Mouse (Mus musculus) forebrain, embryonic 11.5 days (tissue): ENCODE results near the gene Abca2. TPM values are rescaled to one million over a fixed set of nuclear protein-coding genes. Genes with fewer than 3 reads are reported as not detected.

ENCODE experiments used
- ATAC-seq: fragments of 200-750 bp; cut with Nextera tagmentation; replicated peaks from 2 replicates; pipeline ENCODE4 v1.8.0; 2017; ENCODE audit warnings: moderate TSS enrichment; ENCODE audit not compliant: low FRiP score
- DNase-seq: peaks from one replicate; pipeline ENCODE4 v3.0.0-alpha.2; 2017; ENCODE audit warnings: low spot score
- H3K27ac ChIP-seq: fragments of 300-500 bp; sonication (generic); 2 replicates; pipeline ENCODE4 v1.5.1; 2014; ENCODE audit warnings: low read depth, low read length
- H3K27me3 ChIP-seq: fragments of 300-500 bp; sonication (generic); 2 replicates; pipeline ENCODE4 v1.6.1; 2014; ENCODE audit warnings: mild to moderate bottlenecking, low read length, mixed read lengths; ENCODE audit not compliant: control insufficient read depth, insufficient read depth
- H3K36me3 ChIP-seq: fragments of 300-500 bp; sonication (generic); 2 replicates; pipeline ENCODE4 v1.6.1; 2014; ENCODE audit warnings: mild to moderate bottlenecking, low read length, moderate library complexity, mixed read lengths; ENCODE audit not compliant: control insufficient read depth, insufficient read depth
- H3K4me1 ChIP-seq: fragments of 300-500 bp; sonication (generic); replicated peaks from 2 replicates; pipeline ENCODE4 v1.6.1; 2014; ENCODE audit warnings: low read length, mixed read lengths; ENCODE audit not compliant: control insufficient read depth, insufficient read depth
- H3K4me2 ChIP-seq: fragments of 300-500 bp; sonication (generic); 2 replicates; pipeline ENCODE4 v1.6.1; 2014; ENCODE audit warnings: low read depth, mild to moderate bottlenecking, low read length, moderate library complexity, mixed read lengths; ENCODE audit not compliant: severe bottlenecking
- H3K4me3 ChIP-seq: fragments of 300-500 bp; sonication (generic); 2 replicates; pipeline ENCODE4 v1.5.1; 2014; ENCODE audit warnings: low read depth, low read length
- H3K9ac ChIP-seq: fragments of 300-500 bp; sonication (generic); 2 replicates; pipeline ENCODE4 v1.6.1; 2014; ENCODE audit warnings: low read length
- H3K9me3 ChIP-seq: fragments of 300-500 bp; sonication (generic); 2 replicates; pipeline ENCODE4 v1.6.1; 2016; ENCODE audit warnings: low read length, mixed read lengths; ENCODE audit not compliant: control insufficient read depth
- WGBS: fragments of 180-500 bp; shearing (Covaris S2); extraction: QIAGEN DNeasy Blood & Tissue Kit; methylation state at CpG from one replicate; pipeline ENCODE4 v1.1.7; 2014; 5-methylcytosine and 5-hydroxymethylcytosine counted together
- polyA plus RNA-seq: library from polyadenylated mRNA; unstranded; fragments of >200 nt; fragmentation: Nextera tagmentation; extraction: Ambion mirVana; gene quantifications from 2 replicates; pipeline ENCODE4 v1.2.1, GENCODE M21; 2014

Abca2 gene
- polyA plus RNA-seq, 1 experiment from 2014 or later: 9.9 TPM

DNA sequence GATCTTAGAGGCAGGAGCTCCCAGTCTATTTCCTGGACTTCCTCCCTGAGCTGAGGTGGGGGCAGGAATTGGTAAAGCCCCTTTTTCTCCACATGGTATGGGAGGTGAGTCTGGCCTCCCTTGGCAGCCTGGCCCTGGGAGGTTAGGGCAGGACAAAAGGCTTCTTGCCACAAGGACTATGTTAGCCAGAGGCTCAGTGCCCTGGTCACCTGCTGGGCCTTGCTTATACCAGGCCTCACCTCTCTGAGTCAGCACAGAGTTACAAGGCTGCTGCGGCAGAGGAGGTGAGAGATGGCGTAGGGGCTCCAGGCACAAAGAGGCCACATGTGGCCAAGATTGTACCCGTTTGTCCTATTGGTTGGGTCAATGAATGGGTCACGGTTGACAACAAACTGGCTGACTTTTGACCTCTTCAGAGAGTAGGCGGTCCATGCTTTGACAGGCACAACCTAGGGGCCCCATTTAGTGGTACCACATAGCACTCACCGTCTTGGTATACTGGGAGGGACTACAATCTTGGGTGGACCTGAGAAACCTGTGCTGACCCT is 2.9 kb downstream of the Abca2 start:
- no peak overlapping the region for H3K9ac ChIP-seq
- 62% methylated on average over 6 of the region's 6 CpGs for WGBS
- no peaks in the 10 kb centered on the region for H3K36me3 ChIP-seq
- H3K27ac ChIP-seq: no peak overlapping the region
- no peak for ATAC-seq
- no peak overlapping the region for H3K4me3 ChIP-seq
- H3K27me3 ChIP-seq: no peaks in the 10 kb centered on the region; the same call in 1 of the 2 replicates
- no peaks in the 10 kb centered on the region for H3K9me3 ChIP-seq
- no peak overlapping the region for H3K4me2 ChIP-seq
- 0 out of 2 replicates have a peak, but pooled peaks cover 6% of the 10 kb centered on the region for H3K4me1 ChIP-seq
- no peak for DNase-seq

GRCm38 (mm10) chr2:25432326-25433098 is 4.0 kb downstream of the Abca2 start:
- no peak overlapping the region for H3K9ac ChIP-seq
- 82% methylated on average over 11 of the region's 11 CpGs for WGBS
- H3K27ac ChIP-seq: no peak overlapping the region
- H3K4me3 ChIP-seq: no peak overlapping the region
- H3K4me2 ChIP-seq: no peak overlapping the region
- no peak for ATAC-seq
- no peaks in the 10 kb centered on the region for H3K9me3 ChIP-seq
- H3K27me3 ChIP-seq: no peaks in the 10 kb centered on the region; the same call in 1 of the 2 replicates
- no peaks in the 10 kb centered on the region for H3K36me3 ChIP-seq
- DNase-seq: no peak
- H3K4me1 ChIP-seq: 0 out of 2 replicates have a peak, but pooled peaks cover 6% of the 10 kb centered on the region

GRCm38 (mm10) chr2:25433101-25433500 is 4.6 kb downstream of the Abca2 start:
- H3K9ac ChIP-seq: no peak overlapping the region

GRCm38 (mm10) chr2:25434292-25434691 is 5.8 kb downstream of the Abca2 start:
- ATAC-seq (no peak), DNase-seq (no peak)
- Histone ChIP-seq H3K36me3 (no peaks in the 10 kb centered on the region), H3K9me3 (no peaks in the 10 kb centered on the region), H3K9ac (no peak overlapping the region), H3K4me1 (0 out of 2 replicates have a peak, but pooled peaks cover 3% of the 10 kb centered on the region), H3K4me2 (no peak overlapping the region), H3K4me3 (no peak overlapping the region), H3K27ac (no peak overlapping the region), H3K27me3 (no peaks in the 10 kb centered on the region; the same call in 1 of the 2 replicates)
- 87% methylated on average over 8 of the region's 8 CpGs for whole genome bisulfite sequencing

More at GRCm38 (mm10) chr2:25433101-25433500, 4.6 kb downstream of the Abca2 start:
- Histone ChIP-seq H3K27ac (no peak overlapping the region), H3K36me3 (no peaks in the 10 kb centered on the region), H3K4me1 (0 out of 2 replicates have a peak, but pooled peaks cover 5% of the 10 kb centered on the region), H3K4me2 (no peak overlapping the region), H3K4me3 (no peak overlapping the region), H3K27me3 (no peaks in the 10 kb centered on the region; the same call in 1 of the 2 replicates), H3K9me3 (no peaks in the 10 kb centered on the region)
- 90% methylated on average over 17 of the region's 17 CpGs for WGBS
- ATAC-seq (no peak), DNase-seq (no peak)

DNA sequence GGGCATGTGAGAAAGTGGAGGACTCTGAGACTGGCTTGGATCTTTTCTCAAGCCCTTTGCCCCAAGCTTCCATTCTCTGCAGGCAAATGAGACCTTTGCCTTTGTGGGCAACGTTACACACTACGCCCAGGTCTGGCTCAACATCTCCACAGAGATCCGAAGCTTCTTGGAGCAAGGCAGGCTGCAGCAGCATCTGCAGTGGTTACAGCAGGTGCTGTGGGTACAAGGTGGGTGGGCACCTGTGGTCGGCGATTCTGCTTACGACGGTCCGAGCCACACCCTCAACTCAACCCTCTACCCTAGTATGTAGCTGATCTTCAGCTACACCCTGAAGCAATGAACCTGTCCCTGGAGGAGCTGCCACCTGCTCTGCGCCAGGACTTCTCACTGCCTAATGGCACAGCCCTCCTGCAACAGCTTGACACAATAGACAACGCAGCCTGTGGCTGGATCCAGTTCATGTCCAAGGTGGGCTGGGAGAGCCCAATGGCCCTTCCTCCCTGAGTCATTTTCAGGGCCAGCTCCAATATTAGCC is 7.8 kb downstream of the Abca2 start:
- no peak overlapping the region for H3K27ac ChIP-seq
- DNase-seq (no peak), ATAC-seq (no peak)
- H3K9me3 ChIP-seq: no peaks in the 10 kb centered on the region
- H3K4me3 ChIP-seq: no peak overlapping the region
- H3K4me2 ChIP-seq: no peak overlapping the region
- no peaks in the 10 kb centered on the region for H3K36me3 ChIP-seq
- no peak overlapping the region for H3K9ac ChIP-seq
- H3K27me3 ChIP-seq: no peaks in the 10 kb centered on the region
- WGBS: 93% methylated on average over 10 of the region's 10 CpGs
- no peaks in the 10 kb centered on the region for H3K4me1 ChIP-seq

DNA sequence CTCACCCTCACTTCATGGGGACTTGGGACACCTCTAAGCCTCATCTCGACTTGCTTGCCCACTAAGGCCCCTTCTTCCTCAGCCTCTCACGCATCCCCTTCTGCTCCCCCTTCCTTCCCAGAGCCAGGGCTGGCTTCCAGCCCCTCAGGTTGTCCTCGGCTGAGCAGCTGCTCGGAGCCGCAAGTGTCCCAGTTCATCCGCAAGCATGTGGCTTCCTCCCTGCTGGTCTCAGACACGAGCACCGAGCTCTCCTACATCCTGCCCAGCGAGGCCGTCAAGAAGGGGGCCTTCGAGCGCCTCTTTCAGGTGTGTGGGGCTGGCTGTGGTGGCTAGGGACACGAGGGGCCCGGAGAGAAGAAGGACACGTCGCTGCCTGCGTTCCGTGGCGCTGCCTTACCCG is 12.6 kb downstream of the Abca2 start:
- Histone ChIP-seq H3K27me3 (no peaks in the 10 kb centered on the region), H3K4me3 (no peak overlapping the region), H3K4me2 (no peak overlapping the region), H3K36me3 (no peaks in the 10 kb centered on the region; the same call in 1 of the 2 replicates), H3K9ac (no peak overlapping the region), H3K9me3 (no peaks in the 10 kb centered on the region), H3K27ac (no peak overlapping the region), H3K4me1 (no peaks in the 10 kb centered on the region)
- 90% methylated on average over 20 of the region's 20 CpGs for WGBS
- no peak for ATAC-seq
- no peak for DNase-seq

GRCm38 (mm10) chr2:25442682-25443081 is 14.2 kb downstream of the Abca2 start:
- no peak overlapping the region for H3K4me3 ChIP-seq
- H3K9me3 ChIP-seq: no peaks in the 10 kb centered on the region
- H3K9ac ChIP-seq: no peak overlapping the region
- H3K4me1 ChIP-seq: no peaks in the 10 kb centered on the region
- no peaks in the 10 kb centered on the region; the same call in 1 of the 2 replicates for H3K36me3 ChIP-seq
- WGBS: 92% methylated on average over 14 of the region's 14 CpGs
- H3K27ac ChIP-seq: no peak overlapping the region
- no peaks in the 10 kb centered on the region for H3K27me3 ChIP-seq
- DNase-seq: no peak
- H3K4me2 ChIP-seq: no peak overlapping the region
- no peak for ATAC-seq

DNA sequence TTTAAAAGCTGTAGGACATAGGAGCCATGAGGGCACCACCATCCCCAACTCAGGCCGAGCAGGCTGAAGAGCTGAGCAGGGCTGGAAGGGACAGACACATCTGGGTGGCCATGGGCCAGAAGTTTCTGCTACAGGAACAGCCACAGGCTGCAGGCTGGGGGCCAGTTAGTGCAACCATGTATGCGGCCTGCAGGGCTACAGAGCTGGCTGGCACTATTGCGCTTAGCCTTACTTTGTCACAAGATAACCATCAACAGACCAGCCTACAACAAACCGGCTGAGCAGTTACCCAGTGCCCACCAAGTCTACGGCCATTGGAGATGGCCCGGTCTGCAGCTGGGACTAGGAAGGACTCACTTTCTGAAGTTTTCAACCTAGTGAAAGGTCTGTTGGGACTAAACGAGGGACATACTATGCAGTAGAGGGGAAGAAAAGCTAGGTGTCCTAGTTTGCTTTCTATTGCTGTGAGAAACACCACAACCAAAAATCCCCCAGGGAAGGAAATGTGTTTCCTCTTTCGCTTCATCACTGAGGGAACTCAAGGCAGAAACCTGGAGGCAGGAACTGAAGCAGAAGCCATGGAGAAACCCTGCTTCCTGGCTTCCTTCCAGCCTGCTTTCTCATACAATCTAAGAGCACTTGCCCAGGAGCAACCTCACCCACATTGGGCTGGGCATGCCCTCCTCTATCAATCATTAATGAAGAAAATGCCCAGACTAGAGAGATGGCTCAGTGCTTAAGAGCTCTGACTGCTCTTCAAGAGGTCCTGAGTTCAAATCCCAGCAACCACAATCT is 22.5 kb downstream of the Abca2 start:
- ATAC-seq (no peak), DNase-seq (no peak)
- Histone ChIP-seq H3K27me3 (no peaks in the 10 kb centered on the region), H3K4me3 (no peak overlapping the region), H3K9ac (no peak overlapping the region), H3K4me1 (no peaks in the 10 kb centered on the region), H3K36me3 (no peaks in the 10 kb centered on the region), H3K9me3 (no peaks in the 10 kb centered on the region), H3K4me2 (no peak overlapping the region), H3K27ac (no peak overlapping the region)
- 82% methylated on average over 8 of the region's 8 CpGs for WGBS
